In the genomic region with DNA sequence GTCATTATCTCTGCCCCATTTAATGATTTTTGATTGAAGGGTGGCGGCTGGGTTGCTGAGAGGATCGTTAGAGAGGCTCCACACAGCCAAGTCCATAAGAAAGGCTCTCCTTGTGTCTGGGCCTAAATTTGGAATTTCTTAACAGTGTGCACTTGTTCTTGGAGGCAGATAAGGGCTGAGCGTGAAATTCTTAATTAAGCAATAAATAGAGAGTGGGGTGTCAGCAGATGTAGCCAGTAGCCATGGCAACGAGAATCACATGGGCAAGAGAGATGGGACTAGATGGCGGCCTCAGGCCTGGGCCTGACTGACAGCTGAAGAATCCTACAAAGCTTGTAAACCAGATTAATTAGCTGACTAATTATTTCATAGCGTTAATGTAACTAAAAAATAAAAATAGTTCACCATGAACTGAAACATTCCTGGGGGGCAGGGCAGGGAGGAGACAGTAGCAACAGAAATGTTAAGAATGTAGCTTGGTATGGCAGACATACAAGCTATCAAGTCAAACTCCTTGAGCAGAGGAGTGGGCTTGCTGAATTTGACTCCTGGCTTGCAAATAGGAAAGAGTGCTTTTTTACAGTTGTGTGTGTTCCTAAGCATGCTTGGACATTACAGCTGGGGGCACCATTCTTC, we compare ENCODE assay signal across 10 mouse cellular contexts.
DNase-seq lines count a peak whose midpoint lies in the region; ATAC-seq lines count a peak whose summit lies in the region.
"Had no signal": no experiment of that assay in that cellular context is flagged by ENCODE, and none has a peak within 500 bp of the region (broad histone marks: within the 10 kb centered on the region; RNA-seq: fewer than 3 reads in every experiment).

No protein-coding gene starts in this region.

- no peak overlapping the region for H3K4me3 ChIP-seq in hindbrain, embryonic 10.5 days
- H3K4me3 ChIP-seq in intestine, embryonic 16.5 days (ENCODE audit: low read length) = no peak overlapping the region

- H3K9me3 ChIP-seq in hindbrain, embryonic 10.5 days = no peaks in the 10 kb centered on the region
- H3K9me3 ChIP-seq in intestine, embryonic 16.5 days (ENCODE audit: control insufficient read depth, low read length) = no peaks in the 10 kb centered on the region

- WGBS in hindbrain, embryonic 10.5 days = 22% methylated on average over 6 of the region's 6 CpGs
- 73% methylated on average over 6 of the region's 6 CpGs for WGBS in intestine, embryonic 16.5 days

- no peak overlapping the region for H3K4me2 ChIP-seq in intestine, embryonic 16.5 days (ENCODE audit: low read depth, low read length)
- H3K4me2 ChIP-seq: liver, embryonic 11.5 days had no signal

- H3K9ac ChIP-seq in intestine, embryonic 16.5 days (ENCODE audit: low read depth, low read length) = no peak overlapping the region

- intact Hi-C loops in left cerebral cortex, postnatal 14 days (cut with DNase I) = no loop called here

- H3K27me3 ChIP-seq in hindbrain, embryonic 10.5 days (ENCODE audit: insufficient read depth, poor library complexity, severe bottlenecking) = peaks cover 81% of the 10 kb centered on the region
- H3K27me3 ChIP-seq in intestine, embryonic 16.5 days (replicated peaks; ENCODE audit: control insufficient read depth, insufficient read depth, low read length) = no peaks in the 10 kb centered on the region

- no peak for ATAC-seq in intestine, embryonic 16.5 days
- ATAC-seq: CD4-positive, CD25-positive, alpha-beta regulatory T cell, adult 4 months had no signal

- peak; percentile 28 to 33 for DNase-seq in left cerebral cortex, postnatal 14 days (ENCODE audit: low spot score in 2 of 2)
- DNase-seq in left cerebral cortex, adult 11 months (ENCODE audit: low spot score) = no peak
- peak; percentile 75 for DNase-seq in hindbrain, embryonic 10.5 days (ENCODE audit: low spot score)
- peak; percentile 75 for DNase-seq in mesoderm, embryonic 11.5 days (ENCODE audit: low read depth, low spot score)
- DNase-seq in telencephalon, adult 2 months (ENCODE audit: low read depth, low spot score) = peak; percentile 21
- no peak for DNase-seq in c-Kit-positive CD71-positive TER-119-positive erythroid progenitor cells, embryonic 14.5 days (ENCODE audit: low spot score)
- DNase-seq in thymus, postnatal 4 days = no peak

- 0 out of 2 replicates have a peak overlapping the region, but pooled peaks have one; percentile 64 for H3K27ac ChIP-seq in hindbrain, embryonic 10.5 days
- no peak overlapping the region for H3K27ac ChIP-seq in intestine, embryonic 16.5 days (ENCODE audit: low read length)

- H3K4me1 ChIP-seq in hindbrain, embryonic 10.5 days (replicated peaks) = peaks cover 26% of the 10 kb centered on the region
- no peaks in the 10 kb centered on the region for H3K4me1 ChIP-seq in intestine, embryonic 16.5 days (ENCODE audit: control insufficient read depth, insufficient read depth, low read length)

- no peaks in the 10 kb centered on the region for H3K36me3 ChIP-seq in hindbrain, embryonic 10.5 days
- no peaks in the 10 kb centered on the region for H3K36me3 ChIP-seq in intestine, embryonic 16.5 days (ENCODE audit: control insufficient read depth, insufficient read depth, low read length)

Comparison
In these comparisons a context has a peak if more than half of its experiments do, and no peak if none do; other contexts are left out.
1. DNase-seq: peak in left cerebral cortex, postnatal 14 days (2 of 2), hindbrain, embryonic 10.5 days (single experiment), mesoderm, embryonic 11.5 days (single experiment) and telencephalon, adult 2 months (single experiment); none in left cerebral cortex, adult 11 months (single experiment), c-Kit-positive CD71-positive TER-119-positive erythroid progenitor cells, embryonic 14.5 days (single experiment) and thymus, postnatal 4 days (single experiment).